8 mouse cellular contexts compared by ENCODE assay signal in the genomic region with DNA sequence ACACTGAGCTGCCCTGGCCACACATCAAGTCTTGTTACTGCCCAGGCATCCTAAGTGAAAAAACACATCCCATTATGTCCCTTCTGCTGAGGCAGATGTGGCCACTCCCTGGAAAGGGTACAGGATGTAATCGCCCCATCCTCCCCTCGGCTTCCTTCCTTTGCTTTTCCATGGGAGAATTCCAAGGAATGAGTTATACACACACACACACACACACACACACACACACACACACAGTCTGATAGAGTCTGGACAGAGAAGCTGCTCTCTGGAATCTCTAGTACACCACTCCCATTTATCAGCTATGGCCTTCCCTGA.
A peak's percentile ranks its signal among the peaks of the same experiment; 100 is the strongest.
DNase-seq lines count a peak whose midpoint lies in the region; ATAC-seq lines count a peak whose summit lies in the region.

No protein-coding gene starts in this region.

- no peaks in the 10 kb centered on the region for H3K9me3 ChIP-seq in heart, embryonic 10.5 days
- no peaks in the 10 kb centered on the region for H3K9me3 ChIP-seq in kidney, embryonic 16.5 days (ENCODE audit: low read length)

- H3K27me3 ChIP-seq in heart, embryonic 10.5 days (ENCODE audit: insufficient read depth, poor library complexity, severe bottlenecking), result no peaks in the 10 kb centered on the region
- no peaks in the 10 kb centered on the region for H3K27me3 ChIP-seq in kidney, embryonic 16.5 days (ENCODE audit: insufficient read depth, low read length)

- WGBS in heart, embryonic 10.5 days, result 60% methylated on average over 2 of the region's 2 CpGs
- 69% methylated on average over 2 of the region's 2 CpGs for WGBS in kidney, embryonic 16.5 days

- peak; percentile 79 for ATAC-seq in kidney, embryonic 16.5 days (ENCODE audit: low FRiP score, low TSS enrichment)

- peak overlapping the region; percentile 82 for H3K27ac ChIP-seq in heart, embryonic 10.5 days
- H3K27ac ChIP-seq in kidney, embryonic 16.5 days (ENCODE audit: low read length), result peak overlapping the region; percentile 62

- H3K4me3 ChIP-seq in heart, embryonic 10.5 days, result no peak overlapping the region; the same call in 1 of the 2 replicates
- H3K4me3 ChIP-seq in kidney, embryonic 16.5 days (ENCODE audit: low read length), result peak overlapping the region; percentile 9; the same call in 1 of the 2 replicates

- H3K9ac ChIP-seq in kidney, embryonic 16.5 days (replicated peaks; ENCODE audit: low read length), result no peak overlapping the region

- no peak overlapping the region for H3K4me2 ChIP-seq in kidney, embryonic 16.5 days (replicated peaks; ENCODE audit: low read depth, low read length)

- no peaks in the 10 kb centered on the region for H3K36me3 ChIP-seq in heart, embryonic 10.5 days
- H3K36me3 ChIP-seq in kidney, embryonic 16.5 days (ENCODE audit: insufficient read depth, low read length), result no peaks in the 10 kb centered on the region

- DNase-seq in gastrocnemius, adult 18-20 months (ENCODE audit: low spot score), result peak; percentile 48
- no peak for DNase-seq in gastrocnemius, postnatal 10 days
- no peak for DNase-seq in heart, embryonic 10.5 days (ENCODE audit: low spot score)
- DNase-seq in lung, postnatal 4 days, result peak; percentile 56 to 78
- DNase-seq in adipocyte (ENCODE audit: low spot score), result no peak
- no peak for DNase-seq in frontal cortex, postnatal 25 days (ENCODE audit: low spot score in 2 of 2)
- no peak for DNase-seq in urinary bladder, postnatal 10 days (ENCODE audit: low spot score)

- H3K4me1 ChIP-seq in heart, embryonic 10.5 days, result peaks cover 18% of the 10 kb centered on the region
- H3K4me1 ChIP-seq in kidney, embryonic 16.5 days (ENCODE audit: insufficient read depth, low read length), result no peaks in the 10 kb centered on the region

Comparison
In these comparisons a context has a peak if more than half of its experiments do, and no peak if none do; other contexts are left out.
1. DNase-seq: peak in gastrocnemius, adult 18-20 months (single experiment) and lung, postnatal 4 days (2 of 2); none in gastrocnemius, postnatal 10 days (single experiment), heart, embryonic 10.5 days (single experiment), adipocyte (single experiment), frontal cortex, postnatal 25 days (0 of 2) and urinary bladder, postnatal 10 days (single experiment).